Mouse (Mus musculus) liver, embryonic 14.5 days (tissue): ENCODE data around the gene Vps35l. TPM values are rescaled to one million over a fixed set of nuclear protein-coding genes. Genes with fewer than 3 reads are reported as not detected.

Source experiments
- ATAC-seq: fragments of 200-750 bp; cut with Nextera tagmentation; 2 replicates; pipeline ENCODE4 v1.8.0; 2017; ENCODE audit warnings: moderate number of reproducible peaks, mild to moderate bottlenecking, moderate library complexity; ENCODE audit not compliant: insufficient read depth
- DNase-seq, 3 experiments: peaks; one replicate each; pipeline ENCODE4 v3.0.0-alpha.2; 2012 to 2013; ENCODE audit warnings: low read depth in 3 of 3, low spot score in 3 of 3
- H3K27ac ChIP-seq: fragments of 300-500 bp; sonication (generic); 2 replicates; pipeline ENCODE4 v1.5.1; 2014; ENCODE audit warnings: moderate library complexity, mild to moderate bottlenecking, control low read depth, inconsistent platforms
- H3K27me3 ChIP-seq: fragments of 300-500 bp; sonication (generic); 2 replicates; pipeline ENCODE4 v1.6.1; 2014; ENCODE audit warnings: mild to moderate bottlenecking, low read length, moderate library complexity; ENCODE audit not compliant: control insufficient read depth, insufficient read depth
- H3K36me3 ChIP-seq: fragments of 300-500 bp; sonication (generic); replicated peaks from 2 replicates; pipeline ENCODE4 v1.6.1; 2014; ENCODE audit warnings: low read depth; ENCODE audit not compliant: control insufficient read depth, insufficient read depth
- H3K4me1 ChIP-seq, 2 experiments: fragments of 200-500 bp in 1 of 2; fragments of 300-500 bp in 1 of 2; sonication (generic) in 1 of 2; replicated peaks; 2 replicates each; pipeline ENCODE4 v1.6.1; 2012 to 2014; ENCODE audit warnings: antibody characterized with exemption in 1 of 2, inconsistent platforms in 1 of 2, low read length in 1 of 2; ENCODE audit not compliant: control insufficient read depth in 2 of 2, insufficient read depth in 2 of 2
- H3K4me2 ChIP-seq: fragments of 300-500 bp; sonication (generic); 2 replicates; pipeline ENCODE4 v1.6.1; 2014; ENCODE audit warnings: low read depth, mild to moderate bottlenecking, control low read depth, moderate library complexity
- H3K4me3 ChIP-seq, 2 experiments: fragments of 200-500 bp in 1 of 2; fragments of 300-500 bp in 1 of 2; sonication (generic) in 1 of 2; 2 replicates each; pipeline ENCODE4 v1.5.1; 2012 to 2014; ENCODE audit warnings: low read depth in 2 of 2, low read length in 2 of 2, mild to moderate bottlenecking in 2 of 2, control low read depth in 1 of 2, inconsistent platforms in 1 of 2, moderate library complexity in 1 of 2; ENCODE audit not compliant: insufficient read depth in 1 of 2
- H3K9ac ChIP-seq: fragments of 300-500 bp; sonication (generic); replicated peaks from 2 replicates; pipeline ENCODE4 v1.6.1; 2014; ENCODE audit warnings: mild to moderate bottlenecking, control low read depth, moderate library complexity
- H3K9me3 ChIP-seq: fragments of 300-500 bp; sonication (generic); 2 replicates; pipeline ENCODE4 v1.6.1; 2016; ENCODE audit warnings: low read length, mixed read lengths; ENCODE audit not compliant: control insufficient read depth
- CTCF ChIP-seq: IDR thresholded peaks from 2 replicates; pipeline ENCODE4 v1.5.1; 2016; ENCODE audit warnings: antibody characterized with exemption, low read depth, control low read depth
- EP300 ChIP-seq: IDR thresholded peaks from 2 replicates; pipeline ENCODE4 v1.6.1; 2016; ENCODE audit warnings: antibody characterized with exemption, low read depth
- WGBS: fragments of 180-500 bp; shearing (Covaris S2); extraction: QIAGEN DNeasy Blood & Tissue Kit; methylation state at CpG from one replicate; pipeline ENCODE4 v1.1.7; 2014; ENCODE audit not compliant: insufficient replicate concordance; 5-methylcytosine and 5-hydroxymethylcytosine counted together
- polyA plus RNA-seq, 2 experiments: library from polyadenylated mRNA; depleted of rRNA in 1 of 2; stranded (reverse) in 1 of 2; unstranded in 1 of 2; fragments of >200 nt; fragmentation: Nextera tagmentation in 1 of 2; extraction: Ambion mirVana in 1 of 2; gene quantifications; 2 replicates each; pipeline versions ENCODE4 v1.2.1 to v1.2.3; 2012 to 2014

The Vps35l gene
- polyA plus RNA-seq, 2 experiments: 26.1 to 33.2 TPM

DNA sequence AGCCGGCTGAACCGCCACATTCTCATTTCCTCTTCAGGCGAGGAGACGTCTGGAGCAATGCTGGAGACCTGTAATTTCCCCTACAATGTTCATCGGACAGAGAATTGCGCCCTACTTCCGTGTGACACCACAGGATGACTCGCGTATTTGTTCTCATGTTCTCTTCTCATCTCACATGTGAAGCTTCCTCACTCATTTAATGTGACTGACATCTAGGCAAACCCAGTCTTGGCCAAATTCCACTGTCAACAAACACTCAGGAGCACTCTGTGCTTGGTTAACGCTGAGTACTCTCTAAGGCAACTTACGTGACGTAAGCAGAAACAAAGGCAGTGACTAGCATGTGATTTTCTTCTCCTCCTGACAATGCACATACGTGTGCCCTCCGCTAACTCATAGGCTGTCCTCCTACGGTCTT is 36.9 kb upstream of the Vps35l start:
- TF ChIP-seq EP300: no peak
- TF ChIP-seq CTCF: no peak
- peaks cover 4% of the 10 kb centered on the region for H3K36me3 ChIP-seq
- no peaks in the 10 kb centered on the region for H3K27me3 ChIP-seq
- no peaks in the 10 kb centered on the region for H3K9me3 ChIP-seq
- no peak overlapping the region for H3K9ac ChIP-seq
- H3K27ac ChIP-seq: no peak overlapping the region
- peak in 1 of 3 experiments; percentile 39 for DNase-seq
- WGBS: 78% methylated on average over 15 of the region's 15 CpGs
- peak overlapping the region; percentile 66 for H3K4me2 ChIP-seq
- no peak overlapping the region for H3K4me3 ChIP-seq
- H3K4me1 ChIP-seq: peaks cover 12 to 27% of the 10 kb centered on the region in 2 experiments
- no peak for ATAC-seq

DNA sequence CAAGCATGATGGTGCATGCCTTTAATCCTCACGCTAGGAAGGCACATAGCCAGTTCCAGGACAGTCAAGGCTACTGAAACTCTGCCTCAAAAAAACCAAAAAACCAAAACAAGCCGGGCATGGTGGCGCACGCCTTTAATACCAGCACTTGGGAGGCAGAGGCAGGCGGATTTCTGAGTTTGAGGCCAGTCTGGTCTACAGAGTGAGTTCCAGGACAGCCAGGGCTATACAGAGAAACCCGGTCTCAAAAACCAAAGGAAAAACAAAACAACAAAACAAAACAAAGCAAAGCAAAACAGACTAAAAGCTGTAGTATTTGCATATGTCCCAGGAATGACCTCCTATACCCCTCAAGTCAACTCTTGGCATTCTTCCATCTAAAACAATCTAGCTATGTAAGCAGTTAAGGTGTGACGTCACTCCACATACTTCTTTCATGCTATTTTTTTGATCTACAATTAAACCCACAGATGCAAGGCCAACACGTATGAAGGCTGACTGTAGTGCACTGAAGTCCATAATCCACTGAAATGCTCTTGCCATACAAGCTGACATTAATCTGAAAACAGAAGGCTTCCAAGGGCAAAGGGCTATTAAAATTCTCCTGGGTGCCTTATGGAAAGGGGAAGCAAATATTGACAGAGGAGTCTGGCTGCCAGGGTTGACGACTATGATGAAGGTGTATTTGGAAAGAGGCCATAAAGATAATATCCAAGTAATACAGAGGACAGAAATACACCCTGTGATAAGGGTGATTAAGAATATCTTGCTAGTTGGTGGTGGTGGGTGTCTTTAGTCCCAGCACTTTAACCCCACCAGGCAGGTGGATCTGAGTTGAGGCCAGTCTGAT is 35.8 kb upstream of the Vps35l start:
- ATAC-seq (no peak), DNase-seq (peak in 1 of 3 experiments; percentile 11)
- H3K4me3 ChIP-seq: peak overlapping the region; percentile 77 to 78
- no peaks in the 10 kb centered on the region for H3K9me3 ChIP-seq
- 59% methylated on average over 9 of the region's 9 CpGs for WGBS
- H3K4me1 ChIP-seq: peaks cover 12 to 25% of the 10 kb centered on the region in 2 experiments
- peak overlapping the region; percentile 53 for H3K27ac ChIP-seq
- H3K27me3 ChIP-seq: no peaks in the 10 kb centered on the region
- TF ChIP-seq EP300 (no peak), CTCF (no peak)
- H3K4me2 ChIP-seq: peak overlapping the region; percentile 66
- H3K36me3 ChIP-seq: no peaks in the 10 kb centered on the region
- H3K9ac ChIP-seq: peak overlapping the region; percentile 77

DNA sequence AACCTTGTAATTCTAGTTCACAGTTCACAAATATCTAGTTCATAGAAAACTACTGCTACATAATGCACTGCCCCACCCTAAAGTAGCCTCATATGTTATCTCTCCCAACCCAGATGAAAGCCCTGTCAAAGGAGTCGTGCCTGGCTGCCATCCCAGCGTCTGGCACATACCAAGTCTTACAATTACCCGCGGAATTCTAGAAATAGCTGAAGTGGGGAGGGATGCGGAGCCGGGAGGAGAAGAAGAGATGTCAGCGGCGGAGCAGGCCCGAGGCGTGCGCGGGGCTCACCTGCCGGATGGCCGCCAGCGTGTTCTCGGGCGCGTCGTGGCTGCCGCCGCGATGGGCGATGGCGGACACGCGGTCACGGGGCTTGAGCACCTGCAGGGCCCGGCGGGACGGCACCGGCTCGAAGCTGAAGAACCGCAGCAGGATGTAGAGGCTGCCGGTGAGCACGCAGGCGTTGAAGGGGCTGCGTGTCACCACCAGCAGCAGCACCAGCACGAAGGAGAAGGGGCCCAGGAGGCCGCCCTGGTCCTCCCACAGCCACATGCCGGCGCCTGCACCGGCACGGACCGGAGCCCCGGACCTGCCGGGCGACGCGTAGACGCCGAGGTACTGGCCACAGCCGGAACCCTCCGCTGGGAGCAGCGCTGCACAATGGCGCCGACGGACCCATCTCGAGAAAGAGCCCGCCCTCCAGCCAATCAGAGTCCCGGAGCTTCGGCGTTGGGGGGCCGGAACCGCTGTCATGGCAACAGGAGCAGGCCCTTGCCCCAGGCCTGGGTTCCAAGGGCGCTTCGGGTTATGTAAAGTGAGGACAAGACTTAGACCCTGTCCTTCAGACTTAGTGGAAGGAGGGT is 34.7 kb upstream of the Vps35l start, which contains the start of gene Gde1:
Gde1 (minus strand) TSS at position 678 of the 861 bp plus-strand sequence.
- Histone ChIP-seq H3K9ac (peak within 1 kb of the TSS; percentile 77), H3K27ac (peak within 1 kb of the TSS; percentile 53), H3K4me1 (peaks cover 12 to 25% of the 10 kb centered on the region in 2 experiments), H3K9me3 (no peaks in the 10 kb centered on the region), H3K4me2 (peak within 1 kb of the TSS; percentile 66), H3K36me3 (no peaks in the 10 kb centered on the region), H3K27me3 (no peaks in the 10 kb centered on the region), H3K4me3 (peak within 1 kb of the TSS; percentile 77 to 78)
- peak; percentile 44; the same call in 1 of the 2 replicates for TF ChIP-seq EP300
- TF ChIP-seq CTCF: no peak; the same call in 1 of the 2 replicates
- DNase-seq (peak; percentile 72 to 78 (median 77)), ATAC-seq (peak; percentile 87)
- WGBS: under 1% methylated on average over 66 of the region's 66 CpGs

DNA sequence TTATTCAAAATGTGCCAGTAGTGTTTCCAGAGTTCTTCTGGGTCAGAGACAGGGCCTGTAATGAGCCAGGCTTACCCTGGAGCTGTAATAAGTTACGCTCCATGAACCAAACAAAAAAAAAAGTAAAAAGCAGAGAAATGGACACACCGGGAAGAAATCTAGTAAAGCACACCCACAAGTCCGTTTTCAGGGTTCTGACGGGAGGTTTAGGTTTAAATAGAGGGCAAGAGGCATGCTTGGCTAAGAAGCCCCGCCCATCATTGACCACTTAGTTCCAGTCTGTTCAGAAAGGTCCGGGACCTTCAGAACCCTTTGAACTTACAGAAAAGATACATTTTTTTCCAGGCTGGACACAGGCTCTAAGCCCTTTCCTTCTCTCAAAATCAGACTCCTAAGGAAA is 34.0 kb upstream of the Vps35l start:
- H3K4me2 ChIP-seq: peak overlapping the region; percentile 66
- no peaks in the 10 kb centered on the region for H3K27me3 ChIP-seq
- H3K4me1 ChIP-seq: peaks cover 12 to 25% of the 10 kb centered on the region in 2 experiments
- ATAC-seq (no peak), DNase-seq (no peak)
- TF ChIP-seq CTCF (no peak), EP300 (no peak)
- H3K27ac ChIP-seq: no peak overlapping the region
- no peaks in the 10 kb centered on the region for H3K36me3 ChIP-seq
- peak overlapping the region; percentile 77 for H3K9ac ChIP-seq
- no peaks in the 10 kb centered on the region for H3K9me3 ChIP-seq
- WGBS: 52% methylated on average over 6 of the region's 6 CpGs
- H3K4me3 ChIP-seq: peak overlapping the region; percentile 77 to 78; a peak in 3 of 4 replicates
